Mouse (Mus musculus) limb, embryonic 11.5 days (tissue): Measurements from ENCODE around the gene Gm13695. TPM values are rescaled to one million over a fixed set of nuclear protein-coding genes. Genes with fewer than 3 reads are reported as not detected.
"Not testable (repeated sequence)": the region's sequence is repeated elsewhere in the genome, so short reads cannot be mapped to it uniquely, and the experiment has no call there.

ENCODE experiments used
- ATAC-seq: fragments of 200-750 bp; cut with Nextera tagmentation; 2 replicates; pipeline ENCODE4 v1.8.0; 2017; ENCODE audit warnings: low read depth; ENCODE audit not compliant: insufficient number of reproducible peaks, low FRiP score, low TSS enrichment
- DNase-seq: peaks from one replicate; pipeline ENCODE4 v3.0.0-alpha.2; 2015; ENCODE audit warnings: low spot score
- H3K27ac ChIP-seq: fragments of 300-500 bp; sonication (generic); replicated peaks from 2 replicates; pipeline ENCODE4 v1.5.1; 2014; ENCODE audit warnings: low read depth, mild to moderate bottlenecking, low read length
- H3K27me3 ChIP-seq: fragments of 300-500 bp; sonication (generic); 2 replicates; pipeline ENCODE4 v1.6.1; 2014; ENCODE audit warnings: mild to moderate bottlenecking, low read length, mixed read lengths; ENCODE audit not compliant: control insufficient read depth, insufficient read depth
- H3K36me3 ChIP-seq: fragments of 300-500 bp; sonication (generic); 2 replicates; pipeline ENCODE4 v1.6.1; 2014; ENCODE audit warnings: mild to moderate bottlenecking, low read length, moderate library complexity, mixed read lengths; ENCODE audit not compliant: control insufficient read depth, insufficient read depth
- H3K4me1 ChIP-seq: fragments of 300-500 bp; sonication (generic); 2 replicates; pipeline ENCODE4 v1.6.1; 2014; ENCODE audit warnings: low read length, mixed read lengths; ENCODE audit not compliant: control insufficient read depth, insufficient read depth
- H3K4me2 ChIP-seq: fragments of 300-500 bp; sonication (generic); 2 replicates; pipeline ENCODE4 v1.6.1; 2014; ENCODE audit warnings: low read depth, mild to moderate bottlenecking, moderate library complexity; ENCODE audit not compliant: severe bottlenecking
- H3K4me3 ChIP-seq: fragments of 300-500 bp; sonication (generic); 2 replicates; pipeline ENCODE4 v1.5.1; 2014; ENCODE audit warnings: low read depth, low read length
- H3K9ac ChIP-seq: fragments of 300-500 bp; sonication (generic); 2 replicates; pipeline ENCODE4 v1.6.1; 2014; ENCODE audit warnings: mild to moderate bottlenecking, low read length
- H3K9me3 ChIP-seq: fragments of 300-500 bp; sonication (generic); 2 replicates; pipeline ENCODE4 v1.6.1; 2016; ENCODE audit warnings: low read length; ENCODE audit not compliant: control insufficient read depth
- WGBS: fragments of 180-500 bp; shearing (Covaris S2); extraction: QIAGEN DNeasy Blood & Tissue Kit; methylation state at CpG from one replicate; pipeline ENCODE4 v1.1.7; 2014; 5-methylcytosine and 5-hydroxymethylcytosine counted together
- polyA plus RNA-seq: library from polyadenylated mRNA; unstranded; fragments of >200 nt; fragmentation: Nextera tagmentation; extraction: Ambion mirVana; gene quantifications from 2 replicates; pipeline ENCODE4 v1.2.1, GENCODE M21; 2014

The Gm13695 gene
- polyA plus RNA-seq, 1 experiment from 2014 or later: not detected

- not testable (repeated sequence) for H3K27ac ChIP-seq, H3K27me3 ChIP-seq, H3K9me3 ChIP-seq, H3K9ac ChIP-seq, H3K36me3 ChIP-seq, H3K4me1 ChIP-seq, ATAC-seq, H3K4me3 ChIP-seq, DNase-seq, H3K4me2 ChIP-seq
- no CpG with 5 or more reads among the region's 6 CpGs for WGBS
Observed at GRCm38 (mm10) chr2:83978633-83979032, 11.5 kb downstream of the Gm13695 start, which contains the start of gene Gm13694. TSS of gene Gm13694 (plus strand) at chr2:83978933.

- not testable (repeated sequence) for ATAC-seq, H3K4me1 ChIP-seq, DNase-seq, H3K36me3 ChIP-seq, H3K9me3 ChIP-seq, H3K4me3 ChIP-seq, H3K9ac ChIP-seq, H3K4me2 ChIP-seq, H3K27me3 ChIP-seq, H3K27ac ChIP-seq
- WGBS: no CpG with 5 or more reads among the region's 6 CpGs
Observed at GRCm38 (mm10) chr2:83984443-83984842, 17.3 kb downstream of the Gm13695 start, which contains the start of gene Gm13697. TSS of gene Gm13697 (plus strand) at chr2:83984743.

GRCm38 (mm10) chr2:83990253-83990652 lies 23.1 kb downstream of the Gm13695 start, which contains the start of gene Gm13691:
TSS of gene Gm13691 (plus strand) at chr2:83990553.
- not testable (repeated sequence) for H3K9me3 ChIP-seq, H3K4me2 ChIP-seq, H3K4me3 ChIP-seq, H3K27me3 ChIP-seq, H3K36me3 ChIP-seq, DNase-seq, H3K27ac ChIP-seq, H3K4me1 ChIP-seq, H3K9ac ChIP-seq, ATAC-seq
- no CpG with 5 or more reads among the region's 6 CpGs for WGBS

GRCm38 (mm10) chr2:83993639-83994255 lies 26.6 kb downstream of the Gm13695 start:
- H3K4me3 ChIP-seq, H3K4me1 ChIP-seq, H3K9me3 ChIP-seq, H3K4me2 ChIP-seq, ATAC-seq, H3K27me3 ChIP-seq, H3K9ac ChIP-seq, DNase-seq, H3K27ac ChIP-seq, H3K36me3 ChIP-seq: not testable (repeated sequence)
- WGBS: 49% methylated on average over 7 of the region's 9 CpGs

- H3K4me1 ChIP-seq, H3K4me3 ChIP-seq, ATAC-seq, H3K9ac ChIP-seq, H3K4me2 ChIP-seq, DNase-seq, H3K27me3 ChIP-seq, H3K36me3 ChIP-seq, H3K27ac ChIP-seq, H3K9me3 ChIP-seq: not testable (repeated sequence)
- WGBS: no CpG with 5 or more reads among the region's 3 CpGs
Observed at GRCm38 (mm10) chr2:83994526-83994925, 27.4 kb downstream of the Gm13695 start.

GRCm38 (mm10) chr2:84008913-84009312 lies 41.8 kb downstream of the Gm13695 start:
- no peak overlapping the region for H3K9ac ChIP-seq
- no peak overlapping the region for H3K4me3 ChIP-seq
- H3K4me2 ChIP-seq: no peak overlapping the region
- no peak for DNase-seq
- no peak overlapping the region for H3K27ac ChIP-seq
- no peaks in the 10 kb centered on the region for H3K9me3 ChIP-seq
- no peaks in the 10 kb centered on the region for H3K36me3 ChIP-seq
- WGBS: 70% methylated on average over 1 of the region's 1 CpGs
- no peaks in the 10 kb centered on the region for H3K4me1 ChIP-seq
- no peak for ATAC-seq
- no peaks in the 10 kb centered on the region for H3K27me3 ChIP-seq

- no peak overlapping the region for H3K27ac ChIP-seq
- 80% methylated on average over 3 of the region's 3 CpGs for WGBS
- no peak overlapping the region for H3K4me2 ChIP-seq
- no peak for ATAC-seq
- no peaks in the 10 kb centered on the region for H3K9me3 ChIP-seq
- no peaks in the 10 kb centered on the region for H3K27me3 ChIP-seq
- no peaks in the 10 kb centered on the region for H3K36me3 ChIP-seq
- H3K4me3 ChIP-seq: no peak overlapping the region
- no peak overlapping the region for H3K9ac ChIP-seq
- H3K4me1 ChIP-seq: no peaks in the 10 kb centered on the region
- no peak for DNase-seq
Observed at GRCm38 (mm10) chr2:84009818-84010217, 42.7 kb downstream of the Gm13695 start.

GRCm38 (mm10) chr2:84014572-84014971 lies 47.5 kb downstream of the Gm13695 start:
- H3K9ac ChIP-seq: no peak overlapping the region
- H3K36me3 ChIP-seq: no peaks in the 10 kb centered on the region
- DNase-seq (no peak), ATAC-seq (no peak)
- no peak overlapping the region for H3K4me3 ChIP-seq
- H3K4me2 ChIP-seq: no peak overlapping the region
- no peaks in the 10 kb centered on the region for H3K9me3 ChIP-seq
- H3K27me3 ChIP-seq: no peaks in the 10 kb centered on the region
- H3K27ac ChIP-seq: no peak overlapping the region
- no peaks in the 10 kb centered on the region for H3K4me1 ChIP-seq
- WGBS: 57% methylated on average over 6 of the region's 6 CpGs

- WGBS: 74% methylated on average over 5 of the region's 5 CpGs
- not testable (repeated sequence) for H3K27me3 ChIP-seq
Observed at GRCm38 (mm10) chr2:84016291-84016690, 49.2 kb downstream of the Gm13695 start.

More at GRCm38 (mm10) chr2:84016291-84016690, 49.2 kb downstream of the Gm13695 start:
- not testable (repeated sequence) for H3K4me2 ChIP-seq, ATAC-seq, H3K9me3 ChIP-seq, H3K4me3 ChIP-seq, DNase-seq, H3K36me3 ChIP-seq, H3K27ac ChIP-seq, H3K4me1 ChIP-seq, H3K9ac ChIP-seq
